Mouse (Mus musculus) kidney, postnatal 0 days (tissue): Measurements from ENCODE around the gene A930033H14Rik. TPM values are rescaled to one million over a fixed set of nuclear protein-coding genes. Genes with fewer than 3 reads are reported as not detected.
A peak's percentile ranks its signal among the peaks of the same experiment; 100 is the strongest.

Experiments used
- ATAC-seq: fragments of 200-750 bp; cut with Nextera tagmentation; replicated peaks from 2 replicates; pipeline ENCODE4 v1.8.0; 2017; ENCODE audit warnings: low read depth, moderate number of reproducible peaks, moderate TSS enrichment, moderate library complexity; ENCODE audit not compliant: low FRiP score
- DNase-seq: peaks from one replicate; pipeline ENCODE4 v3.0.0-alpha.2; 2016; ENCODE audit warnings: low spot score
- H3K27ac ChIP-seq: fragments of 300-500 bp; sonication (generic); 2 replicates; pipeline ENCODE4 v1.5.1; 2014; ENCODE audit warnings: mild to moderate bottlenecking
- H3K27me3 ChIP-seq: fragments of 300-500 bp; sonication (generic); 2 replicates; pipeline ENCODE4 v1.6.1; 2014; ENCODE audit warnings: low read length, mixed read lengths; ENCODE audit not compliant: insufficient read depth
- H3K36me3 ChIP-seq: fragments of 300-500 bp; sonication (generic); 2 replicates; pipeline ENCODE4 v1.6.1; 2014; ENCODE audit warnings: low read length, mixed read lengths; ENCODE audit not compliant: insufficient read depth
- H3K4me1 ChIP-seq: fragments of 300-500 bp; sonication (generic); replicated peaks from 2 replicates; pipeline ENCODE4 v1.6.1; 2014; ENCODE audit warnings: antibody characterized with exemption, low read length, mixed read lengths; ENCODE audit not compliant: insufficient read depth
- H3K4me2 ChIP-seq: fragments of 300-500 bp; sonication (generic); 2 replicates; pipeline ENCODE4 v1.6.1; 2014; ENCODE audit warnings: mild to moderate bottlenecking, low read length, moderate library complexity, mixed read lengths
- H3K4me3 ChIP-seq: fragments of 300-500 bp; sonication (generic); replicated peaks from 2 replicates; pipeline ENCODE4 v1.5.1; 2014; ENCODE audit warnings: low read depth, low read length
- H3K9ac ChIP-seq: fragments of 300-500 bp; sonication (generic); 2 replicates; pipeline ENCODE4 v1.6.1; 2014; ENCODE audit warnings: low read depth, low read length
- H3K9me3 ChIP-seq: fragments of 300-500 bp; sonication (generic); replicated peaks from 2 replicates; pipeline ENCODE4 v1.6.1; 2016; ENCODE audit warnings: low read length, inconsistent platforms, mixed read lengths
- CTCF ChIP-seq: IDR thresholded peaks from 2 replicates; pipeline ENCODE4 v1.5.1; 2016; ENCODE audit warnings: antibody characterized with exemption, low read depth, mild to moderate bottlenecking, moderate library complexity
- WGBS: fragments of 180-500 bp; shearing (Covaris S2); extraction: QIAGEN DNeasy Blood & Tissue Kit; methylation state at CpG from one replicate; pipeline ENCODE4 v1.1.7; 2014; 5-methylcytosine and 5-hydroxymethylcytosine counted together
- polyA plus RNA-seq: library from polyadenylated mRNA; unstranded; fragments of >200 nt; fragmentation: Nextera tagmentation; extraction: Ambion mirVana; gene quantifications from 2 replicates; pipeline ENCODE4 v1.2.1, GENCODE M21; 2015

The A930033H14Rik gene
- polyA plus RNA-seq, 1 experiment from 2014 or later: 2.3 TPM

DNA sequence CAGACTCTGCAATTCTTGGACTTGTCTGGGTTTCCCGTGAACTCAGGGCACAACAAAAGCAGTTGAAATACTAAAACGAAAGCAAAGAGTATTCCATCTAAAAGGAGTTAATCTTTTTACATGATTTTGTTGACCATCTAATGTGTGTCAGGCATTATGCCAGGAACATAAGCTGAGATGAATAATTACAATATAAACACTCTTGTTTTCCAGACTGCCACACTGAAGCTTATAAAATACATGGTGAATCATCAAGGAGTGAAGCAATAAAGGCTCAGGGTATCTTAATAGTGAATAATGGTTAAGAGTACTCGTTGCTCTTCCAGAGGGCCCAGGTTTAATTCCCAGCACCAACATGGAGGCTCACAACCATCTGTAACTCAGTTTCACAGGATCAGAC lies 31.9 kb downstream of the A930033H14Rik start:
- 51% methylated on average over 3 of the region's 3 CpGs for WGBS
- no peak overlapping the region for H3K9ac ChIP-seq
- no peaks in the 10 kb centered on the region for H3K4me1 ChIP-seq
- no peaks in the 10 kb centered on the region for H3K9me3 ChIP-seq
- H3K4me3 ChIP-seq: no peak overlapping the region
- H3K27me3 ChIP-seq: no peaks in the 10 kb centered on the region
- peak; percentile 51 for DNase-seq
- no peak for TF ChIP-seq CTCF
- H3K27ac ChIP-seq: 0 out of 2 replicates have a peak overlapping the region, but pooled peaks have one; percentile 20
- H3K36me3 ChIP-seq: no peaks in the 10 kb centered on the region
- ATAC-seq: no peak
- H3K4me2 ChIP-seq: no peak overlapping the region

DNA sequence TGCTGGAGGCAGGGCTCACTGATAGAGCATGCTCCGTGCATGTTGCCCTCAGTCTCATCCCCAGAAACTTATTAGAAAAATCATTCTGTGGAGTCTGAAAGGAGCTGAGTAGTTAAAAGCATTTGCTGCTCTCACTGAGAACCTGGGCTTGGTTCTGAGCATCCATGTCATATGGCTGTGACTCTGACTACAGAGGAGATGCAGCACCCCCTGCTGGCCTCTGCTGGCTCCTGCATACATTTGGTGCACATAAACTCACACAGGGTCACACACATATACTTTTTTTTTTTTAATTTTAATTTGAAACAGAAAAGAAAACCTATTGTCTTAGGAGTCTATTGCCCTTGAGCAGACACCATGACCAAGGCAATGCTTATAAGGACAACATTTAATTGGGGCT lies 33.6 kb downstream of the A930033H14Rik start:
- Histone ChIP-seq H3K9ac (no peak overlapping the region), H3K4me3 (no peak overlapping the region), H3K4me1 (no peaks in the 10 kb centered on the region), H3K27me3 (no peaks in the 10 kb centered on the region), H3K4me2 (no peak overlapping the region), H3K9me3 (no peaks in the 10 kb centered on the region), H3K27ac (no peak overlapping the region), H3K36me3 (no peaks in the 10 kb centered on the region)
- TF ChIP-seq CTCF: no peak
- no peak for DNase-seq
- no peak for ATAC-seq
- WGBS: 97% methylated on average over 1 of the region's 1 CpGs

DNA sequence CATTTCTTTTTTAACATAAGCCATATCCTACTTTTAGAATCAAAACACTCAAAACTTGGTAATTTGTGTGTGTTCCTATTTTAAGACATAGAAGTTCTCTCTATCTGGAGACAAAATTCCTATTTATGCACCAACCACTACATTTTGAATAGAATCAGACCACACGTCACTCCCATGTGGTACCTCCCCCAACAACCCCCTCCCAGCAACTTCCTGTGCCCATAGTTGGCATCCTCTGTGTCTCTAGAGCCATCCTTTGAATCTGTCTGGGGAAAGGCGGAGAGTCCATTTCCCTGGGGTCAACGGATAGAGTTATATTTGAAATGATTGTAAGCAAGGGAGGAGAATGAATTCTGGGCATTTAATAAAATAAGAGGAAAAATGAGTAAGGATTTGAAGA lies 36.8 kb downstream of the A930033H14Rik start:
- Histone ChIP-seq H3K27me3 (no peaks in the 10 kb centered on the region), H3K9me3 (no peaks in the 10 kb centered on the region), H3K9ac (no peak overlapping the region), H3K36me3 (no peaks in the 10 kb centered on the region), H3K4me3 (no peak overlapping the region), H3K4me1 (no peaks in the 10 kb centered on the region), H3K4me2 (no peak overlapping the region), H3K27ac (no peak overlapping the region)
- 75% methylated on average over 3 of the region's 3 CpGs for WGBS
- ATAC-seq (no peak), DNase-seq (no peak)
- no peak for TF ChIP-seq CTCF

DNA sequence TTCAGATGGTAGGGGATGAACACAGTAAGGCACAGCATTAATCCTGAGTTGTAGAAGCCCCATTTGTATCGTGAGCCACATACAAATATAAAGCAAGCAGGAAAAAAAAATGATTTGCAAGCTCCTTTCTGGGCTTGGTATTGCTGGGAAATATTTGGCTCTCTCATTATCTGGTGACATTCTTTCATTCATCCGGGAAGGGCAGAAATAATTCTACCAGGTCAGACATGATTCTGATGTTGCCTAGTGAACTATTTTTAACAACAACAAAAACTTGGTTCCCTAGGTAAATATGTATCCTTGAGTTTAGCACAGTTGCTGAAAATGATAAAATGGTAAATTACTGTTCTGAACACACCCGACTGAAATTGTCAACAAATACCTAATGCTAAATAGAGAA lies 40.5 kb downstream of the A930033H14Rik start:
- H3K4me2 ChIP-seq: no peak overlapping the region
- no peaks in the 10 kb centered on the region for H3K36me3 ChIP-seq
- H3K9ac ChIP-seq: no peak overlapping the region
- TF ChIP-seq CTCF: no peak
- H3K27ac ChIP-seq: no peak overlapping the region
- no peaks in the 10 kb centered on the region for H3K4me1 ChIP-seq
- H3K9me3 ChIP-seq: no peaks in the 10 kb centered on the region
- no peaks in the 10 kb centered on the region for H3K27me3 ChIP-seq
- no peak for ATAC-seq
- 69% methylated on average over 3 of the region's 3 CpGs for WGBS
- no peak for DNase-seq
- no peak overlapping the region for H3K4me3 ChIP-seq

GRCm38 (mm10) chr10:69166514-69166913 lies 46.4 kb downstream of the A930033H14Rik start:
- Histone ChIP-seq H3K4me1 (no peaks in the 10 kb centered on the region), H3K9ac (no peak overlapping the region), H3K27me3 (no peaks in the 10 kb centered on the region), H3K4me3 (no peak overlapping the region), H3K4me2 (no peak overlapping the region), H3K27ac (peak overlapping the region; percentile 60), H3K9me3 (no peaks in the 10 kb centered on the region), H3K36me3 (no peaks in the 10 kb centered on the region)
- DNase-seq: peak; percentile 29
- no peak for ATAC-seq
- WGBS: 52% methylated on average over 12 of the region's 12 CpGs
- TF ChIP-seq CTCF: no peak

DNA sequence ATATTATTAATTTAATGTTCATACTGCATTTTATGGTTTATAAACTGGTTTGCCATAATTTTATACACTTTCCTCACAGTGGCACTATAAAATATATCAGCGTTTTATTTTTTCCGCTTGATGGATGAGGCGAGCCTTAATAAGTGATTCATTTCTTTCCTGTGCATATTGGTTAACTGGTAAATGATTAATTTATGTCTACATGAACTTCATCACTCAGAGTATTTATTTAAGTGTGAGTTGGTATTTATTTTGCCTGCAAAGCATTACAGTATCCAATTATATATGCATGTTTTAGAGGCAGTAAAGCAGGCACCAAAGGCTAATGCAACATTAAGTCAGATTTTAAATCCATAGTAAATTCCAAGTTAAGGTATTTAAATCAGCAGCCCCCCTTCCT lies 47.1 kb downstream of the A930033H14Rik start:
- no peak for TF ChIP-seq CTCF
- no peak overlapping the region for H3K4me2 ChIP-seq
- 45% methylated on average over 3 of the region's 3 CpGs for WGBS
- no peak overlapping the region for H3K9ac ChIP-seq
- DNase-seq (peak; percentile 57), ATAC-seq (peak; percentile 24; the same call in 1 of the 2 replicates)
- H3K36me3 ChIP-seq: no peaks in the 10 kb centered on the region
- H3K27me3 ChIP-seq: no peaks in the 10 kb centered on the region
- H3K4me3 ChIP-seq: no peak overlapping the region
- peak overlapping the region; percentile 60 for H3K27ac ChIP-seq
- no peaks in the 10 kb centered on the region for H3K9me3 ChIP-seq
- H3K4me1 ChIP-seq: no peaks in the 10 kb centered on the region

DNA sequence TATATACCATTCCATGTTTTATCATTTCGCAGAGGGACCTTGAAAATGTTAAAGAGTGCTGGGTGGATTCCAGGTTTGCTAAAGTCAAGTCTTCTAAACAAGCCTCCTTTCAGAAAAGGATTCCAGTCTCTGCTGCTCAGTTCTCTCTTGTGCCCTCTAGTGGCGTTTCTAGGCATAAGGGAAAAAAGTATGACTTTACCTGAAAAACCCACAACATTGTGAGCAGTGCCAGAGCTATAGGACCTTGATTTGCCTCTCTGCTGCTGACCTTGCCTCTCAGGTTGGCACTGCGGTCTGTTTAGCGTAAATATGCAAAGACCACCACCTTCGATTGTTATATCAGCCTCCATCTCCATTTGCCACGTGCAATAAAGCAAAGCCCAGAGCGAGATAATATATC lies 47.8 kb downstream of the A930033H14Rik start:
- peak; percentile 79 for TF ChIP-seq CTCF
- Histone ChIP-seq H3K27me3 (no peaks in the 10 kb centered on the region), H3K9ac (no peak overlapping the region), H3K4me3 (no peak overlapping the region), H3K4me2 (no peak overlapping the region), H3K9me3 (no peaks in the 10 kb centered on the region), H3K36me3 (no peaks in the 10 kb centered on the region), H3K4me1 (no peaks in the 10 kb centered on the region), H3K27ac (peak overlapping the region; percentile 42)
- no peak for ATAC-seq
- WGBS: 54% methylated on average over 7 of the region's 7 CpGs
- DNase-seq: peak; percentile 71
